Mouse (Mus musculus) 3T3-L1 (cell line): ENCODE results near the gene Cped1.

Source experiments
- DNase-seq: peaks from one replicate; pipeline ENCODE4 v3.0.0-alpha.2; 2015; ENCODE audit warnings: low read depth, low spot score

Gene Cped1

GRCm38 (mm10) chr6:22026358-22026673 lies 40.6 kb downstream of the Cped1 start:
- DNase-seq: no peak

GRCm38 (mm10) chr6:22026761-22027594 lies 41.3 kb downstream of the Cped1 start:
- DNase-seq: peak; percentile 19

GRCm38 (mm10) chr6:22027854-22028253 lies 42.1 kb downstream of the Cped1 start:
- DNase-seq: no peak

DNA sequence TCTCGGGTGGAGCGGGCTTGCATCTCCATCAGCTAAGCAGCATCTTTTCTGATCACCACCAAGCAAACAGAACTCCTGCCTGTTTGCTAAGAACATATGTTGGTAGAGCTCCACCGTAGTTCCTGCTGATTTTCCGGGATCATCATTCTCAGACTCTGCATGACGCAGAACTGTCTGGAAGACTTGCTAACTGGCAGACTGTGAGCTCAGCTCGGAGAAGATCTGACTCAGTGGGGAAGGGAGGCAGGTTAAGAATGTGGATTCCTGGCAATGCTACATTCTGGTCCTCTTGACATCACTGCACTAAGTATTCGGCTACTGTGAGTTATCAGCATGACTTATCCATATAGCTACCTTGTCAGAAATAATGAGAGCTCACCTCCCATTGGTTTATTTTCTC lies 44.7 kb downstream of the Cped1 start:
- peak; percentile 54 for DNase-seq

- DNase-seq: peak; percentile 86
Observed at GRCm38 (mm10) chr6:22033188-22033587, 47.5 kb downstream of the Cped1 start.

- DNase-seq: peak; percentile 48
Observed at GRCm38 (mm10) chr6:22035408-22035807, 49.7 kb downstream of the Cped1 start.

DNA sequence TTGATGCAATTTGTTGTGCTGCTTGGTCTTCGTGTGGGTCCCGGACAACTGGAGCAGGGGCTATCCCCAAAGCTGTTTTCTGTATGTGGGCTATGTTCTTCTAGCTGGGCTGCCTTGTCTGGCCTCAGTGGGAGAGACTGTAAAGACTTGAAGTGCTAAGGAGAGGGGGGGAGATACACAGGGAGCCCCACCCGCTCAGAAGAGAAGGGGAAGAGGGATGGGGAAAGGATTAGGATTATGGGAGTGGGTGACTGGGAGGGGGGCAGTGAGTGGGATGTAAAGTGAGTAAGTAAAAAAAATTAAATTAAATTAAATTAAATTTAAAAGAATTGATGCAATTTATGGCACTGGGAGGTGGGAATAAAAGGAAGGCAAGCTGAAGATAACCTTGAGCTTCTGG lies 50.2 kb downstream of the Cped1 start:
- no peak for DNase-seq

DNA sequence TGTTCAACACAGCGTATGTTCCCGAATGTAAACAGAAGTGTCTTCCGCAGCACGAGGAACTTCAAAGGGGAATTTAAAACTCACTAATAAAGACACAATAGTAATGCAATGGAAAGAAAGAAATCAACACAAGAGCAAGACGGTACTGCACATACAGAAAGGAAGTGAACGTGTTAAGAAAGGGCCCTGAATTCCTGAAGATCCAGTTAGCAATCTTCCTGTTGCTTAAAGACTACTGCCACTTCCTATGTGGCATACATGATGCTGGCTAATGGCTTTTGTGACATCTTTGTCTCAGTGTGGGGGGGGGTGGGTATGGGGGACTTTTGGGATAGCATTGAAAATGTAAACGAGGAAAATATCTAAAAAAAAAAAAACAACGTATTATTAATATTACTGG lies 50.7 kb downstream of the Cped1 start:
- no peak for DNase-seq

DNA sequence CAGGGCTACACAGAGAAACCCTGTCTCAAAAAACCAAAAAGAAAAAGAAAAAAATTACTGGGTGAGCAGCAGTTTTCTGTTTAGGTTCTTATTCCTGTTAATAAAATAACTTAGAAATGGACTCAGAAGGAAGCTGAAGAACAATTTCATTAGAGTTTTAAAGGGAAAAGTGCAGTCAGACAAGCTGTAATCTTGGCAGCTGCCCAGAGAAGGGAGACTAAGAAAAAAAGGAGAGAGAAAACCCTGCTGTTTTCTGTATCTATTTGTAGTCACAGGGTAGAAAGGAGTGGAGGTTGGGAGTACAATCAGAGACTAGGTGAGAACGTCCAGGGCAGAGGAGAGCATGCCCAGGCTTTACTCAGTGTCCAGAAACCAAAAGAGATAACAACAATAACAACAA lies 51.2 kb downstream of the Cped1 start:
- peak; percentile 38 for DNase-seq

DNA sequence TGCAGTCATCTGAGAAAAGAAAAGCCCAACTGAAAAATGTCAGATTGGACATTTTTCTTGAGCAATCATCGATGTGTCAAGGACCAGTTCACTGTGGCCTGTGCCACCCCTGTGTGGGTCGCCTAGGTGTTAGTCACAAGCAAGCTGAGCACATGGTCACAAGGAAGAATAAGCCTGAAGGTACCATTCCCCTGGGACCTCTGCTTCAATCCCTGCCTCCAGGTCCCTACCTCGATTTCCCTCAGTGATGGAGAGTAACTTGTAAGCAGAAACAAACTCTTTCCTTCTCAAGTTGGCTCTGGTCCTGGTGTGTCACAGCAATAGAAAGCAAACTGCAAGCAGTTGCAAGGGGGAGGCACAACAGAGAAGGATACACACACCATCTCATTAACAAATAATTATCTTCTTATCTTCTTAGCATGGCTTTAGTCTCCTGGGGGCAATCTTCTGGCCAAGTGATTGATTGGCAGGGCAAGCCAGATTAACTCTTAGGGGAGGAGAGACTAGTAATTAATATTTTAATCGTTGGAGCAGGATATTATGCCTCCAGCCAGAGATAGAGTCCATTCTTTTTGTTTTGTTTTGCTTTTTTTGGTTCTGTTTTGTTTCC lies 51.8 kb downstream of the Cped1 start:
- DNase-seq: peak; percentile 47

DNA sequence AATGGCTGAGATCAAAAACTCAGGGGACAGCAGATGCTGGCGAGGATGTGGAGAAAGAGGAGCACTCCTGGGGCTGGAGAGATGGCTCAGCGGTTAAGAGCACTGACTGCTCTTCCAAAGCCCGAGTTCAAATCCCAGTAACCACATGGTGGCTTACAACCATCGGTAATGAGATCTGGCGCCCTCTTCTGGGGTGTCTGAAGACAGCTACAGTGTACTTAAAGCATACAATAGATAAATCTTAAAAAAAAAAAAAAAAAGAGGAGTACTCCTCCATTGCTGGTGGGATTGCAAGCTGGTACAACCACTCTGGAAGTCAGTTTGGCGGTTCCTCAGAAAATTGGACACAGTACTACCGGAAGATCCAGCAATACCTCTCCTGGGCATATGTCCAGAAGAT lies 54.0 kb downstream of the Cped1 start:
- DNase-seq: peak; percentile 31

- no peak for DNase-seq
Observed at GRCm38 (mm10) chr6:22044880-22045605, 59.3 kb downstream of the Cped1 start.

- no peak for DNase-seq
Observed at GRCm38 (mm10) chr6:22047101-22047500, 61.4 kb downstream of the Cped1 start.

DNA sequence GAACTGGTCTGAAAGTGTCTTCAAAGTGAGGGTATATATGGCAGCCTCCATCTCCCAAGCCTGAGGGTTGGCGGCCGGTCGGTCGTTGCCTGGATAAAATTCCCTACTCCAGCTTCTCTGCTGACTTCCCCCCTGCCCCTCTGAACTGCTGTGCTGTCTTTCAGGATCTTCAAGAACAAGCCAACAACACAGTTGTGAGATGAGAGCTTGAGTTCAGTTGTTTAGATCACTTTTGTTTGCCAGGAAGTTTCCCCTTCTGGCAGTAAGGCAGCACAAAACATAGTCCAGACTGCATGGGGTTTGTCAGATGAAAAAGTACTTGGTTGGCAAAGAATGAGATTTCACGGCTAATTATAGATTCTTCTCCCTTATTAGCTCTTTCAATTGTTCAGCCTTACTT lies 63.4 kb downstream of the Cped1 start:
- no peak for DNase-seq

DNA sequence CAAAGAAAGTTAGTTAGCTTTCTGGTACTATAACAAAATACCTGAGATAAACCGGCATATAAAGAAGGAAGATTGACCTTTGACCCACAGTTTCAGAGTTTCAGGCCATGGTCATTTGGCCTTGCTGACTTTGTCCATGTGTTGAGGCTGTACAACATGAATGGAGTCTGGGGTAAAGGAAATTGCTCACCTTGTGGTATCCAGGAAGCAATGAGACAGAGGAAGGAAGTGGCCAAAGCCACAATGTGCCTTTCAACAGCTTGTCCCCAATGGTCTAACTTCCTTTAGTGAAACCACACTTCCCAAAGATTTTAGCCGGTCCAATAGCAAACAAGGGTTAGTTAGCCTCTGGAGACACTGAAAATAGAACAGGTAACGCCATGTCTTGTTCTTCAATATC lies 65.8 kb downstream of the Cped1 start:
- no peak for DNase-seq

DNA sequence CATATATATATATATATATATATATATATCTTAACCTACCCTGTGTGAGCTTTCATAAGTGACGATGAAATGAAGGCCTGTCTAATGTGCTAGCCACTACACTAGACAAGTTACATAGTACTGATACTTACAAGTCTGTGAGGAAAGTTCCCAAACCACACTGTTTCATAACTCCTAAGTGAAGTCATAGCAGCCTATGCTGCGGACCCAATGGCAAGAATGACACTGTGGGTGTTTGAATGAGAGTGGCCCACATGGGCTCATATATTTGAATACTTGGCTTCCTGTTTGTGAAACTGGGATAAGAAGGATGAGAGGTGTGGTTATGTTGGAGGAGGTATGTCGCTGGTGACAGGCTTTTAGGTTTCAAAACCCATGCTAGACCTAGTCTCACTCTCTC lies 67.3 kb downstream of the Cped1 start:
- no peak for DNase-seq

DNA sequence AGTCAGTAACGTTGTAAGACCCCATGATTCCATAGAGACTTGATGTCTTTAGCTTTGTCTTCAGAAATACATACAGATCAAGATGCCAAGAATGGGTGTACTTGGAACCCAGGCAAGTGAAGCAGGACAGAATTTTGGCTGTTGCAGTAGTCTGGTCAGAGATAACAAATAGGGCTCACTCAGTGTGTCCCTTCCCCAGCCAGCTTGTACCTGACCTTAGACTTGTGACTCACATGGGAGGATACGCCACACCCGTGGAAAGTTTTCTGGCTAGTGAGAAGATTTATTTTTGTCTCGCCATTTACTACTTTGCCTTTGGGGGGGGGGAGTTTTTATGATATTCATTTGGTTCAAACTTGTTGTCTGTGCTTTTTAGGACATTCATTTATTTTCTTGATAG lies 78.6 kb downstream of the Cped1 start:
- peak; percentile 78 for DNase-seq

DNA sequence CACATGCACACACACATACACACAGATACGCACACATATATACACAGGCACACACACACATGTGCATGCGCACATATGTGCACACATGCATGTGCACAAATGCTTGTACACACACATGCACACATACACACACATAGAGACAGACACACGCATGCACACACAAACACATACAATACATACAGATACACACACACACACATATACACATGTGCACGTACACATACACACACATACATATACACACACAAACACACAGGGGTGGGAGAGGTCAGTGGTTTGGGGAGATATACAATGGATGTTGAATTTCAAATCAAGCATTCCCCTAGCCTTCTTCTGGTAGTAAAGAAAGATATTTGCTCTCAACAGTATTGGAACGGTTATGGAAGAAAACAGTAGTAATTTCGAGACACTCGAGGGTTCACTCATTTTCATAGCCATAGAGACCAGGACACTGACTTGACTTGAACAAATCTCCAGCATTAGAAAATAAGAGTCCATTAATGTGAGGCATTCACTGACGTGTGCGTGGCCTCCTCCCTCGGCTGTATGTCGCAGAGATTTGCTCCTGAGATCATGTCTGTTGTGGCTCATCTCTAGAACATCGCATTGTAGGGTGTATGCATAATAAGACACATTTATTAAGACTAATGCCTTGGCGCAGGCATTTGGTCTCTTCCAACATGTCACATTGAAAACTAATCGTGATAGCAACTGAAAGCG lies 85.0 kb downstream of the Cped1 start:
- DNase-seq: no peak

DNA sequence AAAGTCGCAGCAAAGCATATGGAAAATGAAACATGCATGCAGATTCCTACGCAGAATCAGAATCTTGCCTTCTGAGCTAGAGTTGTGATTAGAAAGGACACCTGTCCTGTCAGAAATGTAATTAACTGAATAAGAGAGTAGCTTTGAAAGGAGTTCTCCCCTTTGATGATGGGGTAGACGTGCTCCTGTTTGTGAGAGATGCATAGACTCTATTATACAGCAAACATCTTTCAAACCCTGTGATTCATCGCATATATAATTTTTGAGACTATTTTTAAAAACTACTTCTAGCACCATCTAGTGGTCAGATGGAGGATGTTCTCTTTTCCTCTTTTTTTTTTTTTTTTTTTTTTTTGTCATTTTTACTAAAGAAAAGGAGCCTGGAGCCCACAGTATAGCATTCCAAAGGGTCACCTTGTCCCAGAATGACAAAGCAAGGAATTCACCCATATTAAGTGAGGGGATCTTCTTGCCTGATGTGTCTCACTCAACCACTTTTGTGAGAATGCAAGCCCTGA lies 85.7 kb downstream of the Cped1 start:
- DNase-seq: peak; percentile 65

GRCm38 (mm10) chr6:22072737-22073136 lies 87.0 kb downstream of the Cped1 start:
- no peak for DNase-seq

GRCm38 (mm10) chr6:22074232-22075083 lies 88.7 kb downstream of the Cped1 start:
- no peak for DNase-seq
